Mouse (Mus musculus): ENCODE results near the gene Fbxl15. TPM values are rescaled to one million over a fixed set of nuclear protein-coding genes. Genes with fewer than 3 reads are reported as not detected.

Gene Fbxl15
- polyA plus RNA-seq, 1 experiment from 2014 or later, result 17.7 TPM

DNA sequence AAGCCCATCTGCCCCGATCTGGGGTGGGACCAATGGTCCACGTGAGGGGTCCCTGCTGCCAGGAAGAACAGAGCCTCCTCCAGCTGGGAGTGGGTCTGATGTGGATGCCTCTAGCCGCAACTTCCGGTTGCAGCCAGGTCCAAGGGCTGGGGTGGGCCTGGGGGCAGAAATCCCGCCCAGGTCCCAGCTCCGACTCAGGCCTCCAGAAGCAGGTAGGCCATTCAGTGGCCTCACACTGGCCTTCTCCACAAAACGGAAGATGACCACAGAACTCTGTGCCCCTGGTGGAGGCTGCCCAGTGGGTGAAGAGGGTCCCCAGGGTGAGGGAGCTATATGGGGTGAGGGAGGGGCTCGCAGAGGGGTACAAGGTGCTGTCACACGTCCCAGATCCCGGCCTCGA is 3.6 kb upstream of the Fbxl15 start:
- ATAC-seq (replicated peaks; ENCODE audit: low FRiP score, low TSS enrichment, low read depth), result no peak
- DNase-seq (ENCODE audit: low spot score), result no peak
- H3K9me3 ChIP-seq (ENCODE audit: control insufficient read depth, low read length), result no peaks in the 10 kb centered on the region
- H3K4me3 ChIP-seq (ENCODE audit: low read depth, low read length), result no peak overlapping the region
- H3K4me1 ChIP-seq (replicated peaks; ENCODE audit: control insufficient read depth, insufficient read depth, low read length), result peaks cover 32% of the 10 kb centered on the region
- no peak overlapping the region for H3K9ac ChIP-seq (ENCODE audit: low read length)
- H3K27me3 ChIP-seq (replicated peaks; ENCODE audit: control insufficient read depth, insufficient read depth, low read length), result peaks cover 47% of the 10 kb centered on the region
- H3K4me2 ChIP-seq (ENCODE audit: low read length), result no peak overlapping the region
- H3K27ac ChIP-seq (ENCODE audit: low read depth), result no peak overlapping the region
- WGBS, result 61% methylated on average over 11 of the region's 11 CpGs
- H3K36me3 ChIP-seq (ENCODE audit: control insufficient read depth, insufficient read depth, low read length), result no peaks in the 10 kb centered on the region

DNA sequence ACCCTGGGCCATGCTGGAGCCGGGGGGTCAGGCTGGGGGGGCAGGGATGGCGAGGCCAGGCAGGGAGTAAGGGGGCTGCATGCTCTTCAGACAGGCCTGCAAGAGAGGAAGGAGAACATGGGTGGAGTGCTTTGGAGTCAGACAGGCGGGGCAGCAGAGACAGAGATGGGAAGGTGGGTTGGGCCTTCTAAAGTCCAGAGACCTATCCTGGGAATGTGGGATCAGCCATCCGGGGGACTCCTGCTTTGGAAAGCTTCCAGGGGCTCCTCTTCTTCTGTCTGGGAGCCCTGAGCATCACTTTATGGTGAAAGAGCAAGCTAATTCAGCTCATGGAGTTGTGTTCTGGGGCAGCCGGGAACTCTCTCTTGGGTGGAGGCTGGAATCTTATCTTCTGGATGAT is 3.1 kb upstream of the Fbxl15 start:
- 68% methylated on average over 5 of the region's 5 CpGs for WGBS
- H3K27me3 ChIP-seq (replicated peaks; ENCODE audit: control insufficient read depth, insufficient read depth, low read length), result peaks cover 47% of the 10 kb centered on the region

DNA sequence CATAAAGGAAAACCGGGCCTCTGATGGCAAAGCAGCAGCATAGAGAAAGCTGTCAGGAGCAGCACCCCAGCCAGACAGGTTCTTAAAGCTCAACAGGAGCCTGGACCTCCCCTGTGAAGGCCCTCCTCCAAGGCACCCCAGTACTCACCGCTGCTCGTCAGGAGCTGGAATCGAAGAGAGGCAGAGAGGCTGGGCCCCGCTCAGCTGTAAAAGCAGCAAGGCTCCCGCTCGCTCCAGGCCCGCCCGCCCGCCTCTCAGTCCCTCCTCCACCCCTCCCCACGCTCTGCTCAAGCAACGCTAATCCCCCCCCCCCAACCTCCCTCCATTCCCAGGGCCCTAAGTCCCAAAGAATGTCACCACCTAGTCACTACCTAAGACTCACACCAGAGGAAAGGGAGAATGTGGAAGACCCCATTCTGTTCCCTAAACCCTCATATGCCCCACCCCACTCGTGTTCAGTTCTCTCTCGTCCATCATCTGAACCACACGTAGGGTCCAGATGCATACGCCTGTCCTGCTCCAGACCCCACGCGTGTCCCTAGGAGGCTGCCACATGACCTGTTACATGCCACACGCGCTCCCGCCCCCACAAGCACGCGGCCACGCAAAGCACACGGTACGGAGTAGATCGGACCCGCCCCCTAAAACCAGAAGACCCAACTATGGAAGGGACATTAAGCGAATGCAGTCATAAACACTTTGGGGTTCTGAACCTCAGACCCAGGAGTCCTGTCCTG is 1.8 kb upstream of the Fbxl15 start:
- Histone ChIP-seq H3K36me3 (ENCODE audit: control insufficient read depth, insufficient read depth, low read length) (peaks cover 8% of the 10 kb centered on the region), H3K9me3 (ENCODE audit: control insufficient read depth, low read length) (no peaks in the 10 kb centered on the region), H3K9ac (ENCODE audit: low read length) (no peak overlapping the region), H3K27me3 (replicated peaks; ENCODE audit: control insufficient read depth, insufficient read depth, low read length) (peaks cover 37% of the 10 kb centered on the region), H3K4me1 (replicated peaks; ENCODE audit: control insufficient read depth, insufficient read depth, low read length) (peaks cover 30% of the 10 kb centered on the region), H3K4me2 (ENCODE audit: low read length) (peak overlapping the region; percentile 96), H3K27ac (ENCODE audit: low read depth) (no peak overlapping the region), H3K4me3 (ENCODE audit: low read depth, low read length) (no peak overlapping the region)
- ATAC-seq (replicated peaks; ENCODE audit: low FRiP score, low TSS enrichment, low read depth) (no peak), DNase-seq (ENCODE audit: low spot score) (no peak)
- 4% methylated on average over 29 of the region's 29 CpGs for WGBS

More for the DNA sequence above, 3.1 kb upstream of the Fbxl15 start:
- Histone ChIP-seq H3K36me3 (ENCODE audit: control insufficient read depth, insufficient read depth, low read length) (no peaks in the 10 kb centered on the region), H3K9ac (ENCODE audit: low read length) (no peak overlapping the region), H3K27ac (ENCODE audit: low read depth) (no peak overlapping the region), H3K9me3 (ENCODE audit: control insufficient read depth, low read length) (no peaks in the 10 kb centered on the region), H3K4me3 (ENCODE audit: low read depth, low read length) (no peak overlapping the region), H3K4me2 (ENCODE audit: low read length) (no peak overlapping the region), H3K4me1 (replicated peaks; ENCODE audit: control insufficient read depth, insufficient read depth, low read length) (peaks cover 31% of the 10 kb centered on the region)
- ATAC-seq (replicated peaks; ENCODE audit: low FRiP score, low TSS enrichment, low read depth) (no peak), DNase-seq (ENCODE audit: low spot score) (no peak)

GRCm38 (mm10) chr19:46326756-46327305 is 1.2 kb upstream of the Fbxl15 start, which contains the start of gene Psd:
Gene Psd, minus strand, starts transcription at chr19:46327156.
- H3K9me3 ChIP-seq (ENCODE audit: control insufficient read depth, low read length), result no peaks in the 10 kb centered on the region
- H3K4me1 ChIP-seq (replicated peaks; ENCODE audit: control insufficient read depth, insufficient read depth, low read length), result peaks cover 24% of the 10 kb centered on the region
- peaks cover 15% of the 10 kb centered on the region for H3K36me3 ChIP-seq (ENCODE audit: control insufficient read depth, insufficient read depth, low read length)
- DNase-seq (ENCODE audit: low spot score) (peak; percentile 81), ATAC-seq (replicated peaks; ENCODE audit: low FRiP score, low TSS enrichment, low read depth) (no peak)
- under 1% methylated on average over 34 of the region's 35 CpGs for WGBS
- peak within 1 kb of the TSS; percentile 72 for H3K4me3 ChIP-seq (ENCODE audit: low read depth, low read length)
- peak within 1 kb of the TSS; percentile 82 for H3K27ac ChIP-seq (ENCODE audit: low read depth)
- H3K4me2 ChIP-seq (ENCODE audit: low read length), result peak within 1 kb of the TSS; percentile 96
- peaks cover 37% of the 10 kb centered on the region for H3K27me3 ChIP-seq (replicated peaks; ENCODE audit: control insufficient read depth, insufficient read depth, low read length)
- peak within 1 kb of the TSS; percentile 48 for H3K9ac ChIP-seq (ENCODE audit: low read length)

- no peak for ATAC-seq (replicated peaks; ENCODE audit: low FRiP score, low TSS enrichment, low read depth)
- Histone ChIP-seq H3K27ac (ENCODE audit: low read depth) (peak overlapping the region; percentile 82; the same call in 1 of the 2 replicates), H3K9me3 (ENCODE audit: control insufficient read depth, low read length) (no peaks in the 10 kb centered on the region), H3K9ac (ENCODE audit: low read length) (peak overlapping the region; percentile 48), H3K4me1 (replicated peaks; ENCODE audit: control insufficient read depth, insufficient read depth, low read length) (peaks cover 22% of the 10 kb centered on the region), H3K27me3 (replicated peaks; ENCODE audit: control insufficient read depth, insufficient read depth, low read length) (peaks cover 37% of the 10 kb centered on the region), H3K4me3 (ENCODE audit: low read depth, low read length) (peak overlapping the region; percentile 72), H3K36me3 (ENCODE audit: control insufficient read depth, insufficient read depth, low read length) (peaks cover 20% of the 10 kb centered on the region), H3K4me2 (ENCODE audit: low read length) (peak overlapping the region; percentile 96)
- DNase-seq (ENCODE audit: low spot score), result no peak
- 28% methylated on average over 14 of the region's 14 CpGs for WGBS
Measured at GRCm38 (mm10) chr19:46327531-46328064, 386 bp upstream of the Fbxl15 start.

- peak overlapping the region; percentile 96 for H3K4me2 ChIP-seq (ENCODE audit: low read length)
- peaks cover 20% of the 10 kb centered on the region for H3K36me3 ChIP-seq (ENCODE audit: control insufficient read depth, insufficient read depth, low read length)
- 2% methylated on average over 54 of the region's 54 CpGs for WGBS
- ATAC-seq (replicated peaks; ENCODE audit: low FRiP score, low TSS enrichment, low read depth), result peak; percentile 1
- peaks cover 27% of the 10 kb centered on the region for H3K27me3 ChIP-seq (replicated peaks; ENCODE audit: control insufficient read depth, insufficient read depth, low read length)
- peak overlapping the region; percentile 82; the same call in 1 of the 2 replicates for H3K27ac ChIP-seq (ENCODE audit: low read depth)
- H3K9me3 ChIP-seq (ENCODE audit: control insufficient read depth, low read length), result no peaks in the 10 kb centered on the region
- peak overlapping the region; percentile 72 for H3K4me3 ChIP-seq (ENCODE audit: low read depth, low read length)
- H3K9ac ChIP-seq (ENCODE audit: low read length), result peak overlapping the region; percentile 48
- no peak for DNase-seq (ENCODE audit: low spot score)
- peaks cover 22% of the 10 kb centered on the region for H3K4me1 ChIP-seq (replicated peaks; ENCODE audit: control insufficient read depth, insufficient read depth, low read length)
Measured at GRCm38 (mm10) chr19:46329031-46329641, 1.2 kb downstream of the Fbxl15 start.

DNA sequence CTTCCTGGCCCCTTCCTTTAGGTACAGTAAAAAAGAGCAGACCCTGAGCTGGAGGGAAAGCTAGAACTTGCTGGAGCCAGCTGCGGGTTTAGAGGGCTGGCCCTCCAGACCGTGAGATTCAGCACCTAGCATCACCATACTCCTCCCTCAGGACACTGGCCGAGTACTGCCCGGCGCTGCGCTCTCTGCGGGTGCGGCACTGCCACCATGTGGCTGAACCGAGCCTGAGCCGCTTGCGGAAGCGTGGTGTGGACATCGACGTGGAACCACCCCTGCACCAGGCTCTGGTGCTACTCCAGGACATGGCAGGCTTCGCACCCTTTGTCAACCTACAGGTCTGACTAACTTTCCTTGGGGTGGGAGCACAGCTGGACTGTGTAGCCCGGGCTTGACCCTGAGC is 2.0 kb downstream of the Fbxl15 start:
- no peaks in the 10 kb centered on the region for H3K9me3 ChIP-seq (ENCODE audit: control insufficient read depth, low read length)
- DNase-seq (ENCODE audit: low spot score), result peak; percentile 87
- H3K4me3 ChIP-seq (ENCODE audit: low read depth, low read length), result no peak overlapping the region
- peak; percentile 29 for ATAC-seq (replicated peaks; ENCODE audit: low FRiP score, low TSS enrichment, low read depth)
- 0 out of 2 replicates have a peak overlapping the region, but pooled peaks have one; percentile 11 for H3K4me2 ChIP-seq (ENCODE audit: low read length)
- H3K27me3 ChIP-seq (replicated peaks; ENCODE audit: control insufficient read depth, insufficient read depth, low read length), result peaks cover 20% of the 10 kb centered on the region
- peaks cover 20% of the 10 kb centered on the region for H3K36me3 ChIP-seq (ENCODE audit: control insufficient read depth, insufficient read depth, low read length)
- H3K4me1 ChIP-seq (replicated peaks; ENCODE audit: control insufficient read depth, insufficient read depth, low read length), result peaks cover 22% of the 10 kb centered on the region
- H3K27ac ChIP-seq (ENCODE audit: low read depth), result no peak overlapping the region
- no peak overlapping the region for H3K9ac ChIP-seq (ENCODE audit: low read length)
- 4% methylated on average over 16 of the region's 16 CpGs for WGBS

DNA sequence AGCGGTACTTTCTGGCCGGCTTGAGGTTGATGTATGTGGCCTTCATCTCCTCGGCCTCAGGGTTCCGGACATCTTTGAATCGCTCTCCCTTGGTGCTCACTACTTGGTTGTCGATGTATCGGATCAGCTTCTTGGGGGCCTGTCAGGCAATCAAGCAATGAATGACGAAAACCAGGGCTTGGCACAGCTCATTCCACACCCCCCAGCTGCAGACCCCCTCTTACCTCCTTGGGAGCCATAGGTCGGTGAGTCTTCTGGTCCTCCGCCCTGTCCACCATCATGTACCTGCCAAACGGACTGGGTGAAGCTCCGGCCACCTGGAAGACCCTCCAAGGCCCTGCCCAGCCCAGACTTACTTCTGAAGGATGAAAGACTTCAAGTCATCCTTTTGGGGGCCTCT is 2.7 kb downstream of the Fbxl15 start:
- 86% methylated on average over 12 of the region's 12 CpGs for WGBS

More for the DNA sequence above, 2.7 kb downstream of the Fbxl15 start:
- Histone ChIP-seq H3K4me3 (ENCODE audit: low read depth, low read length) (no peak overlapping the region), H3K4me1 (replicated peaks; ENCODE audit: control insufficient read depth, insufficient read depth, low read length) (peaks cover 22% of the 10 kb centered on the region), H3K27ac (ENCODE audit: low read depth) (no peak overlapping the region), H3K9me3 (ENCODE audit: control insufficient read depth, low read length) (no peaks in the 10 kb centered on the region), H3K4me2 (ENCODE audit: low read length) (no peak overlapping the region), H3K27me3 (replicated peaks; ENCODE audit: control insufficient read depth, insufficient read depth, low read length) (peaks cover 12% of the 10 kb centered on the region), H3K9ac (ENCODE audit: low read length) (no peak overlapping the region), H3K36me3 (ENCODE audit: control insufficient read depth, insufficient read depth, low read length) (peaks cover 20% of the 10 kb centered on the region)
- ATAC-seq (replicated peaks; ENCODE audit: low FRiP score, low TSS enrichment, low read depth) (no peak), DNase-seq (ENCODE audit: low spot score) (peak; percentile 48)

Data from intestine, embryonic 14.5 days (tissue).